Mouse (Mus musculus) inflammation-experienced regulatory T-cells, adult 6 months (primary cell): Measurements from ENCODE around the gene Hnrnpl. TPM values are rescaled to one million over a fixed set of nuclear protein-coding genes. Genes with fewer than 3 reads are reported as not detected.

ENCODE experiments used
- polyA plus RNA-seq, 3 experiments: library from polyadenylated mRNA; unstranded; fragments of 100-300 nt; shearing (Covaris generic); gene quantifications; one replicate each; pipeline ENCODE4 v1.2.1; 2017

The Hnrnpl gene
- polyA plus RNA-seq, 3 experiments from 2014 or later = 171 to 386 (median 383) TPM

Other genes with a start within 250 kb of the Hnrnpl start
- gene Samd4b, start 210.4 kb upstream of the Hnrnpl start, polyA plus RNA-seq = 1 to 10 TPM; 6.4 to 9.8 (median 8.2) TPM
- 1 to 10 TPM; 2.1 to 3.7 (median 2.6) TPM for gene Pak4, start 210.4 kb upstream of the Hnrnpl start, polyA plus RNA-seq
- not detected for gene Acp7, start 177.2 kb upstream of the Hnrnpl start, polyA plus RNA-seq
- 1 to 10 TPM in 2 of 3 experiments, under 1 TPM in 1; 0.93 to 4.4 (median 1.3) TPM for gene Fbxo27, start 115.7 kb upstream of the Hnrnpl start, polyA plus RNA-seq
- gene Fbxo17, start 91.7 kb upstream of the Hnrnpl start, polyA plus RNA-seq = 1 to 10 TPM; 1.4 to 9.9 (median 6.4) TPM
- gene Mrps12, start 66.7 kb upstream of the Hnrnpl start, polyA plus RNA-seq = 10 to 100 TPM; 55.8 to 67.1 (median 65.2) TPM
- 10 to 100 TPM in 2 of 3 experiments, 1 to 10 TPM in 1; 9.1 to 13.2 (median 10.8) TPM for gene Sars2, start 66.5 kb upstream of the Hnrnpl start, polyA plus RNA-seq
- gene Ccer2, start 52.4 kb upstream of the Hnrnpl start, polyA plus RNA-seq = not detected
- gene Sirt2, start 41.8 kb upstream of the Hnrnpl start, polyA plus RNA-seq = 100 to 1,000 TPM in 1 of 3 experiments, 10 to 100 TPM in 2; 65.3 to 134 (median 90.9) TPM
- gene Nfkbib, start 41.0 kb upstream of the Hnrnpl start, polyA plus RNA-seq = 10 to 100 TPM; 46.0 to 72.8 (median 53.3) TPM
- 100 to 1,000 TPM; 216 to 294 (median 288) TPM for gene Rinl, start 19.6 kb upstream of the Hnrnpl start, polyA plus RNA-seq
- gene Ech1, start 16.7 kb downstream of the Hnrnpl start, polyA plus RNA-seq = 100 to 1,000 TPM; 190 to 267 (median 222) TPM
- gene Lgals4, start 25.3 kb downstream of the Hnrnpl start, polyA plus RNA-seq = 10 to 100 TPM; 18.1 to 38.8 (median 20.9) TPM
- 1 to 10 TPM in 1 of 3 experiments, under 1 TPM in 1, not detected in 1; 0.46 to 5.6 TPM for gene Lgals7, start 55.3 kb downstream of the Hnrnpl start, polyA plus RNA-seq
- gene Capn12, start 72.9 kb downstream of the Hnrnpl start, polyA plus RNA-seq = under 1 TPM in 1 of 3 experiments, not detected in 2; 0.15 TPM
- gene Actn4, start 153.8 kb downstream of the Hnrnpl start, polyA plus RNA-seq = 100 to 1,000 TPM in 1 of 3 experiments, 10 to 100 TPM in 2; 74.2 to 145 (median 93.4) TPM
- 100 to 1,000 TPM; 441 to 670 (median 588) TPM for gene Eif3k, start 173.3 kb downstream of the Hnrnpl start, polyA plus RNA-seq
- 100 to 1,000 TPM in 2 of 3 experiments, 10 to 100 TPM in 1; 98.7 to 130 (median 111) TPM for gene Map4k1, start 173.5 kb downstream of the Hnrnpl start, polyA plus RNA-seq